Mouse (Mus musculus): ENCODE measurements around the gene Stx4a.
A peak's percentile ranks its signal among the peaks of the same experiment; 100 is the strongest.
"Not testable (repeated sequence)": the region's sequence is repeated elsewhere in the genome, so short reads cannot be mapped to it uniquely, and the experiment has no call there.

Stx4a gene

DNA sequence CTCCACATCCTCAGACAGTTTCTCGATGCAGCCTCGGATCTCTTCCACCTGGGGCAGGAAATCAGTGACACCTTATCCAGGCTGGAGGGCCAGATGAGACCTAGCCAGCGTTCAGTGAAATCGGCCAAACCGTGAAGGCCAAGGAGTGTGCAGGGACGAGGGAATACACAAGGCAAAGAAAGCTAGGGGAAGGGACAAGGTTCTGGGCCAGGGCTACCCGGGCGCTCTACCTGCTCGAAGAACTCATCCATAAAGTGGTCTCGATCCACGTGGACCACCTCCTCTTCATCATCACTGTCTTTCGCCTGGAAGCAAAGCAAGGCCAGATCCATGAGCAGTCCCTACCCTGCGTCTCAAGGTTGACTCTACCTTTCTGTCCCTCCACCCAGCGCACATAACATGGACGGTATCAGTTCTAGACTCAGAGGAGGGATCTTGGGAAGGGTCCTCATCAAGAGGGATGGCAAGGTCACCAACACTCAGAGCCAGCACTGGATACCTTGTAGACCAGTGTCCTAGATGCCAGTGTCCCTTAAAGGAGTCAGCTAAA, 8.9 kb upstream of the Stx4a start:
- DNase-seq, result no peak

DNA sequence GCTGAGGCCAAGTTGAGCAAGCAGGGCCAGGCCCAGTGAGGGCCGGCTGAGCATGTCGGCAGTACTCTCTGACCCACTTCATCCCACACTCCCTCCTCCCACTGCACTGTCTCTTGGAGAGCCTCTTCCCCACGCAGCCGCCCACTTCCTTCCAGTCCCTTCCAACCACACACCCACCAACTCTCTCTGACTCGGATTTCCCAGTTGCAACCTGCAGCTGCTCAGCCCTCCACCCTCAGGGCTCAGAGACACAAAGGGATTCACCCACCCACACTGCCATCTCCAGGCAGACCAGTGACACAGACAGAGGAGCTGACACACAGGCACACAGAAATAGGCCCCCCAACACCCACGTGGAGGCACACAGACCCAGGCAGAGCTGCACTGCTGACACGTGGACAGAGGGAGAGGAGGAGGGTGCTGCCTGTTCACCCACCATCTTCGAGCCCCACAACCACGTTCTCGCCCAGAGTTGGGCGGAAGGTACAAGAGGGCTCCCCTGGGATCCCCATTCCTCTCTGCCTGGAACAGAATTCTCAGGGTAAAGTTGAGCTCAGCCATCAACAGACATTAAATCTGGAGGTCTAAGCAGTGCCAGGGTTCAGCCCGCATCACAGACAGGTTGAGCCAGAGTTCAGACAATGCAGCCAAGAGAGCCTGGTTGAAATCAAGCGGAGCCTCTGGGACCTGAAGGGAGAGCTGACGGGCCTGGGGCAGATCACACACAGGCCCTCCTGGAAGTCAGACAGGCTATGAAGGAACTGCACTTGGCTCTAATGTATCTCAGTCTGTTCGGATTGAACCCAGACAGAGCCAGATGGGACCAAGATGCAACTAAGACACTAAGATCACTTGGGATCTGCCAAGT, 7.9 kb upstream of the Stx4a start:
- peak; percentile 75 for DNase-seq

DNA sequence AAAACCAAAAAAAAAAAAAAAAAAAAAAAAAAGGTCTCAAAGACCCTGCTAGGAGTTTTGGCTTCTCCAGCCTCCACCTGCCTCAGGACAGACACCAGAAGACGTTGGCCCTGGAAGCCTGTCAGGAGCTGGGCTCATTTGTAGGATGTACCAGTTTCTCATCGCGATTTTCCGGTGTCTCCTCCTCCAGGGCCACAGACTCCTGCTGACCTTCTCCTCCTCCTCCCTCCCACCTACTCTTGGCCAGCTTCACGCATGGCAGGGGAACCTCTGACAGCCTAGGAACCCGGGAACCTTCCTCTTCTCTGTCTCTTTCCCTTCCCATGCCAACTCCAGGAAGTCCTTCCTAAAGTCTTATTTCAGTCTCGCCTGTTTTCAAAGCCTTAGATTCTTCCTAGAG, 7.0 kb upstream of the Stx4a start:
- no peak for DNase-seq

DNA sequence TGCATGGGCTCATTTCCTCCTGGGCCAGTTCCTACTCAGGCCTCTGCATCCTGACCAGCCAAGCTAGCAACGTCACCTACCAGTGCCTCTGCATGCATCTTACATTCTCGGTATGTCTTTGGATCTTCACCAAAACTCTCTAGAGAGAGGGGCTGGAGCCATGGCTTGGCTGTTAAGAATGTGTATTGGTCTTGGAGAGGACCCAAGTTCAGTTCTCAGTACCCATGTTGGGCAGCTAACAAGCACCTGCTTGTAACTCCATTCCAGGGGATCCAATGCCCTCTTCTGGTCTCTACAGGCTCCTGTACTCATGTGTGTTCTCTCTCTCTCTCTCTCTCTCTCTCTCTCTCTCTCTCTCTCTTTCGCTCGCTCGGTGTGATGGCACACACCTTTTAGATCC, 6.3 kb upstream of the Stx4a start:
- no peak for DNase-seq

DNA sequence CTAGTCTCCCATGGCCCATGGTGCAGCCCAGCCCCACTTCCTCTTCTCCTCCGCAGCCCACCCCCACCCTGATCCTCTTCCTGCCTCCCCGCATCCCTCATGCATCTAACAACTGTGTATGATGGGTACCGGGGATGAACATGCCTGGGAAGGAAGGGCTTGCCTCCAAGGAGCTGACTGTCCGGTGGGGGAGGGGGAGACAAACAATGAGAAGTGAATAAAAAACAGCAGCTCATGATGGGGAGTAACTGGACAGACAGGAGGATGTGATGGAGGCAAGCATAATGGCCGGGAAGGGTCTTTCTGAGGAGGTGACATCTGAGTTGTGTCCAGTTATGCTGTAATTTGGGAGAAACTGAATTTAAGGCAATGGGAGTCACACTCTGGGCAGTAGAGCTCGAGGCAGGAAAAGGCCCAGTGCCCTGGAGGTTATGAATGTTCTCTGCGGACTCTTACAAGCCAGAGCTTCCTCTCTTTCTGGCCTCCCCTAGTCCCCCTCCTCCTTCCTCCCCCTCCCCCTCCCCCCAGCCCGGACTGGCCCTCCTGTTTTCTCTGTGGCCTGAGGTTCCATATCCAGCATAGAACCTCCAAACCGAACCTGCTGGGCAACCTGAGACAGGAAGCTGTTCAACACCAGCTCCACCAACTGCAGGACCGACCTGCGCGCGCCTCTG, 3.1 kb upstream of the Stx4a start:
- peak; percentile 55 for DNase-seq

DNA sequence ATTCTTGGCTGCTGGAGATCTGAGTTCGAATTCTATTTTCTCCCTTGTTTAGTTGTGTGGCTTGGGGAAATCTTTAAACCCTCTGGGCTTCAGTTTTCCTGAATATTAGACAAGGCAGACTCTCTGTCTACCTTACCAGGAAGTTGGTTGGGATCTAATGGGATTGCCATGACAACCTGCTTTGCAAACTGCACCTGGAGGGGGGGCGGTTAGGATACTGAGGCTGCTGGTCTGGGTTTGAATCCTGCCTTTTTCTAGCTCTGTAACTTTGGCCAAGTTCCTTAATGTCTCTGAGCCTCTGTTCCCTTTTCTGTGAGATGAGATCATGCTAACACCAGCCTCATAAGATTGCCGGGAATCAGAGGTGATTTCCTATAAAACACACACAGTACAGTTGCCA, 1.6 kb upstream of the Stx4a start:
- no peak for DNase-seq

DNA sequence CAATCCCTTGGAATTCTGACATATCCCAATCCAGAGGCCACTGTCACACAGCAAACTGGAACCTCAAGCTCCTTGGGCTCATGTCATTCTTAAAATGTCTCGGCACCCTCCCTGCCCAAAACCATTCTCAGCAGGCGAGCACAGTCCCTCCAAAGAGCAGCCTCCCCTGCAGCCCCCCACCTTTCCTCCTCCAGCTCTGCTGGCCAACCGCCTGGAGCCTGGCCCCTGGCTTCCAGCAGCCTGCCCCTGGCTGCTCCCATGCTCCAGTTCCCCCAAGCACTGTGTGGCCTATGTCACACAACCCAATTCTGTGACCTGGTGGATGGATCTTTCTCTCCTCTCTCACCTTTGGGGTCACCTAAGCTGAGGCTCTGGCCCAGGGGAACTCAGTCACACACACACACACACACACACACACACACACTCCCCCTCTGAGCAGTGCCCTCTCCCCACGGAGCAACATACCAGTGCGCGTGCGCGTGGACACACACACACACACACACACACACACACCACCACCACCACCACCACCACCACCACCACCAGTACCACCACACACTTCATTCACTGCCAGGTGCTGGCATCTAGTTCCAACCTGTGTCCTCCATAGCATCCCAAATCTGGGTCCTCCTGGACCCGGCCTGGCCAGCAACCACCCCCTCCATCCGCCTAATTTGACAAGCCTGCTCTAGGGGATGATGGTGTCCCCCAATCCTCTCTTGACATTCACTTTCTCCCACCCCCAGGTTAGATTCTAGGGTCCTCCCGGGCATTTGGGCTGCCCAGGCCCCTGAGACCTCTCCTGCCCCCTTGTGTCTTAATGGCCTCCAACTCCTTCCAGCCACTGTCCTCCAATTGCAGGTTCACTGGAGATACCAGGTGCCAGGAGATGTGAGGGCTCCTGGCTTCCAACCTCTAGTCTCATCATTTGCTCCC, 590 bp upstream of the Stx4a start:
- no peak for DNase-seq

DNA sequence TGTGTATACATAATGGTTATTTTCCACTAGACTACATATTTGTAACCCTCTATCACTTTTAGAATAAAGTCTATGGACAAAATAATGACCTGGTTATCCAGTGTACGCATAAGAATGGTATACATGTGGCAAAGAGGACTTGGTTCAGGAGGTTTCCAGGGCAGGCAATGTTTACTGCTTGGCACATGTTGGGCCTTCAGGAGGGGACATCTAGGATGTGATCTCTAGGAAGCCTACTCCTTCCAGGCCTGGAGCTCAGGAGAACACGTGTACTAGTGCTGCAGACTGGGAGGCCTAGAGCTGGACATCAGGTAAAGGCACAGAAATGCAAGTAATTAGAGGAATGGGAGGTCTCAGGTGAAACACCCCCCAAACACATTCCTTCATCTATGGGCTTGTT, 11.5 kb downstream of the Stx4a start:
- DNase-seq, result no peak

DNA sequence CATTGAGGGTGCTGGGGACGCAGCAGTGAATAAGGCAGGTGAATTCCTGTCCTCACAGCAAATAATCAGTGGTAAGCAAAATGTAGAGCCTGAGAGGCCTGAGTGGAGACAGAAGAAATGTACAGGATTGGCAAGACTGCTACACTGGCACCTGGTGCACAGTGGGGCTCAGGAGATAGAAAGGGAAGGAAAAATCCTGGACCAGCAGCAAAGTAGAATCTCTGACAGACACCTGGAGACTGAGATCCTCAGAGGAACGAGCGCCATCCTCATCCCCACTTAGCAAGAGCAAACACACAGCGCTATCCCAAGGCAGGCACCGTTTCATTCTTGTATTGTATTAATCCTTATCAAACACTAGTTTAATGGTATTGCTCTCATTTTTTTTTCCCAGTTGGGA, 13.4 kb downstream of the Stx4a start:
- no peak for DNase-seq

DNA sequence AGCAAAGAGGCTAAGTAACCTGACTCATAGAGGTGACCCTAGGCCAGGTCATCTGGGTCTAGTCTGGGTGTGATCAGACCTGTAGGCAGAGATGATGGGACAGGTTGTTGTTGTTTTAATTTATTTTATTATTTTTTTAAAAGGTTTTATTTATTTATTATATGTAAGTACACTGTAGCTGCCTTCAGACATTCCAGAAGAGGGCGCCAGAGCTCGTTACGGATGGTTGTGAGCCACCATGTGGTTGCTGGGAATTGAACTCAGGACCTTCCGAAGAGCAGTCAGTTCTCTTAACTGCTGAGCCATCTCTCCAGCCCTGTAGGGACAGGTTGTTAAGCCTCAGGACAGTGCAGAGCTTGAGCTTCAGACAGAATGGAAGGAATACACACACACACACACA, 13.8 kb downstream of the Stx4a start:
- DNase-seq, result not testable (repeated sequence)

DNA sequence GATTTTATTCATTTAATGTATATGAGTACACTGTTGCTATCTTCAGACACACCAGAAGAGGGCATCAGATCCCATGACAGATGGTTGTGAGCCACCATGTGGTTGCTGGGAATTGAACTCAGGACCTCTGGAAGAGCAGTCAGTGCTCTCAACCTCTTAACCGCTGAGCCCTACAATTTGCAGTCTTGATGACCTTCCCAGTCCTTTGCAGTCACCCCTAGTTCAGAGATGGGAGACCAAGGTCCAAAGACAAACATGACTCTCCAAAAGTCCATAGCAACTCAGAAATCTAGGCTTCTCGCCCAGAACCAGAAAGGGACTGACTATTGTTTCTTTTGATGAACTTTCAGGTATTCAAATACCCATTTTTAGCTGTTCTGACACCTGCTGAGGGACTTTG, 15.9 kb downstream of the Stx4a start:
- DNase-seq, result not testable (repeated sequence)

DNA sequence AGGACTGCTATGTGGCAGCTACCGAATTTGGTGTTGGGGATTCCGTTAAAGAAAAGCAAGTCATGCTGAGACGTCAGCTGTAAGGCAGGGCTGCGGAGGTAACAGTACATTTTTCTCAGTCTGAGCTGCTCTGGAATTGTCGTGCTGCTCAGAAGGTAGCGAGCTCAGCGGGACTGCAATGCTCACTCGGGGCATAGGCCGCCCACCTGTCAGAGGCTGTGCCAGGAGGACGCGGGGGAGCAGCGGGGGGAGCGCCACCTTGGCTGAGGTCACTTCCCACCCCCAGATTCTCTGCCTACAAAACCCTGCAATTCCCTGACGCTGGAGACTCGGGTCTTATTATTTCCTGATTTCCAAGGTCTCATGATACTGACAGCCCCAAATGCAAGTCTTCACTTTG, 16.8 kb downstream of the Stx4a start:
- peak; percentile 65 for DNase-seq

DNA sequence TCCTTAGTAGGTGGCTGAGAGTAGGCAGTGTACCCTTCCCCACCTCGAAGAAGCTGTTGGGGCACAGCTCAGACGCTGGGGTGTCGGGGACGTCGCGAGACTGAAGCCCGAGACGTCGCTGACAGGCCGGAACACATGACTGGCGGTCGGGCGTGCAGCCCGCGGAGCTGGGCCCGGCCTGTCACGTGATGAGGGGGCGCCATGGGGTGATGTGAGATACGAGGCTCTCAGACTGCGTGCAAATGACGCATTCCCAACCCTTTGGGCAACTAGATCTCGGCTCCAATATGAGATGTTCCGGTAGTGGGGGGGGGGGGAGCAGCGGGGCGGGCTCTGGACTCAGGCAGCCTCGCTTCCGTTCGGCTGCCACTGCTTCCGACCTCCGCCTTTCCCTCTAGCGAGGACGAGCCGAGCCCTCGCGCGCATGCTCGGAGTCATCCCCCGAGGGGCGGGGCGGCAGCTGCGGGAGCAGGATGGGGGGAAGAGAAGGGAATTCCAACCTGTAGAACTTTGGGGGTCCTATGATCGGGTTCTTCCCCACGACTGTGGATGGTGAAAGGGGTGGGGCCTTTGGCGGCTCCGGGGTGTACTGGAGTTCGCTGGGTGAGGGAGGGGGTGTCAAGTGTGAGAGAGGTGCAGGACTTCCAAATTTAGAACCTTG, 17.4 kb downstream of the Stx4a start:
- peak; percentile 95 for DNase-seq

DNA sequence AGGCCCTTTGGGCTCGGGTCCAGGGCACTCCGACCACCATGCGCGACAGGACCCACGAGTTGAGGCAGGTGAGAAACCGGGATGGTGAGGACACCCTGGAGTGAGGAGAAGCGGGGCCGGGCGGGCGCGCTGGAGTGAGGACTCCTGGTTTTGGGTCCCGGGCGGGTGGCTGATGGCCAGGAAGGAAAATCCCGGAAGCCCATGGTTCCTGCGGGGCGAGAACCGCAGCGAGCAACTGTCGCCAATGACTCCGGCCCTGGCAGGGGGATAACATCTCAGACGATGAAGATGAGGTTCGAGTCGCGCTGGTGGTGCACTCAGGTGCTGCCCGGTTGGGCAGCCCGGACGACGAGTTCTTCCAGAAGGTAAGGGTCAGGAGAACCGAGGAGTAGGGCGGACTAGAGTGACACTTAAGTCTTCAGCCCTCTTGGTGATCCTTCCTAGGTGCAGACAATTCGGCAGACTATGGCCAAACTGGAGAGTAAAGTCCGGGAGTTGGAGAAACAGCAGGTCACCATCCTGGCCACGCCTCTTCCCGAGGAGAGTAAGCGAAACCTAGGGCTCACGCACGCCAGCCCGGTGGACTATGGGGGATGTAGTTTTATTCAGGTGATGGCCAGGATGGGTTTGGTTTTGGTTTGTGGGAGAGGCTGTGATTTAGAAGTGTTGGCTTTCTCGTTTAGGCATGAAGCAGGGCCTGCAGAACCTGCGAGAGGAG, 18.1 kb downstream of the Stx4a start:
- DNase-seq, result peak; percentile 91

DNA sequence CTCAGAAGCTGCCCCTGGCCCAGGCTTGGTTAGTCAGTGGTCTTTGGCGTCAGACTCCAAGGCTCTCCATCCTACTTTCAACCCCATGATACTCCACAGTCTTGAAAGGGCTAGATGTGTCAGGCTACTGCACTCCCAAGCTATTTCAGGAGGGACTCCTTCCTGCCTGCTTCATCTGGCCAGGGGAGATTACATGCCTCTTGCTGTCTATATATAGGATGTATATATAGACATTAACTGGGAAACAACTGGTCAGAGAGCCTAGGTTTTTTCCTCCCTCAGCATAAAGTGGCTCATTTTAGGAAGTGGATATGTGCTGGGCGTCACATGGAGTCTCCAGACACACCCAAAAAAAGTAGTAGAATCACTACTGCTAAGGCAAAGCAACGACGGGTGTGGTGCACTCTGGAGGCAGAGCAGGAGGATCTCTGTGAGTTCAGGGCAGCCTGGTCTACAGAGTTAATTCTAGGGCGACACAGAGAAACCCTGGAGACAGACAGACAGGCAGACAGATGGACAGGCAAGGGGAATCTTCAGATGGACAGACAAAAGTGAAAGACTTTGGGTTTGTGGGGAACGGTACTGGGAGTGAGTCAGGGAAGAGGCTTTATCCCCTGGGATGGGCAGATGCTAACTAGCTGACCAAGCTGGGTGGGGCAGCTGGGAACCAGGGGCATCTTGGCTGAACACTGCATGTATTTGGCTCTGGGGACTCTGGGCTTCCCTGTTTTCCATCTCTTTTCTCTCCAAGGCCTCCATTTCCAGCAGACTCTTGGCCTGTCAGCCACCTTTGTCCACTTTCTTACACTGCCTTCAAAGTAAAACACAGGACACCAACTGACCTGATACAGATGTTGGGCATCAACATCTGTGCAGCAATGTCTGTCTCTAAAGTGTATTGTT, 26.1 kb downstream of the Stx4a start:
- no peak for DNase-seq

DNA sequence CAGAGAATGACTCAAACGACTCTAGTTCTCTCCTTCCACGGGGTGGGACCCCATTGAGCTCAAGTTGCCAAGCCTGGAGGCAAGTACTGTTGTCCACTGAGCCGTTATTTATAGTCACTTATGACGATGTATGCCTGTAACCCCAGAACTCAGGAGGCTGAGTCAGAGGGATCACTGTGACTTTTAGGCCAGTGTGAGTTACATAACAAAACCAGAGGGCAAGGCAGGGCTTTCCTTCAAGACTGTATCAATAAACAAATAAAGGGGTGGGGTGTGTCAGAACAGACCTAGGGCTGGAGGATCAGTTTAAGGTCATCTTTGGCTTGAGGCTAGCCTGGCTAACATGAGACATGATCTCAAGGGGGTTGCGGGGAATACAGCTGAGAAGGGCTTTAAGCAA, 26.8 kb downstream of the Stx4a start:
- no peak for DNase-seq

DNA sequence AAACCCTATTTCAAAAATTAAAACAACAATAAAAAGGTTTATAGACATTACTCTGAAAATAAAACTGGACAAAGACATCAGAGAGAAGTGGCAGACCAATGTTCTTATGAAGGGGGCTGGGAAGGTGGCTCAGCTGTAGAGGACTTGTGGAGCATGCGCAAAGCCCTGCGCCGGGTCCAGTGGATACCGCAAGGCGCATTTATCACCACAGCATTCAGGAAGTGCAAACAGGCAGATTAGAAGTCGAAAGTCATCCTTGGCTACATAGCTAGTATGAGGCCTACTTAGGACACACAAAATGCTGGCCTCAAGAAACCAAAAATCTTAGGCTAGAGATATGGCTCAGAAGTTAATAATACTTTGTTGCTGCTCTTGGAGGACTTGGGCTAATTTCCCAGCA, 34.2 kb downstream of the Stx4a start:
- no peak for DNase-seq

DNA sequence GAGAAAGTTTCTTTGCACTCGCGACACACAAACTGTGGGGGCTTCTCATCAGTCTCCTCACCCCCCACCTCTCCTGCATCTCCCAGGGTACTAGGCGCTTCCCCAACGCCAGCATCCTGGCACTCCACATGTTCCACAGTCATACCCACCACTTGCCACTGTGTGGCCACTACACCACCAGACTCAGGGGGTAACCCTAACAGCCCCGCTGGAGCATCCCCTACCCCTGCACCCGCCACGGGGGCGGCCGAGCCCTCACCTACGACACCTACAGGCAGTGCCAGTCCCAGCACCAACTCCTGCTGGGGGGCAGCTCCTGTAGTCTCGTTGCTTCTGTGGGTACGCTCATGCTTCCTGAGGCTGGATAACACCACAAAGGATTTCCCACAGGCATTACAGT, 42.3 kb downstream of the Stx4a start:
- DNase-seq, result no peak

DNA sequence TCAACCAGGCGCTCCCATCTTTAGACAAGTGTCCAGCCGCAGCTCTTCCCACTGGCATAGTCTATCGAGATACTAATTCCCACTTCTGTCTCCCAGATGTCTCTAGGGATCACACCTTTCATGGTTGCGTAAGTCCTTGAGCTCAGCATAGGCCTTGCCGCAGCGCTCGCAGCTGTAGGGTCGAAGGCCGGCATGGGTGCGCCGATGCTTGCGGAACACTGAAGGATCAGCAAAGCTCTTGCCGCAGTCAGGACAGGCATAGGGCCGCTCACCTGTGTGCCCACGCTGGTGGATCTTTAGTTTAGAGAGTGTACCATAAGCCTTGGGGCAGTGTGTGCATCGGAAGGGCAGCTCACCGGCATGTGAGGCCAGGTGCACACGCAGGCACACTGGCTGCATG, 43.5 kb downstream of the Stx4a start:
- DNase-seq, result no peak

DNA sequence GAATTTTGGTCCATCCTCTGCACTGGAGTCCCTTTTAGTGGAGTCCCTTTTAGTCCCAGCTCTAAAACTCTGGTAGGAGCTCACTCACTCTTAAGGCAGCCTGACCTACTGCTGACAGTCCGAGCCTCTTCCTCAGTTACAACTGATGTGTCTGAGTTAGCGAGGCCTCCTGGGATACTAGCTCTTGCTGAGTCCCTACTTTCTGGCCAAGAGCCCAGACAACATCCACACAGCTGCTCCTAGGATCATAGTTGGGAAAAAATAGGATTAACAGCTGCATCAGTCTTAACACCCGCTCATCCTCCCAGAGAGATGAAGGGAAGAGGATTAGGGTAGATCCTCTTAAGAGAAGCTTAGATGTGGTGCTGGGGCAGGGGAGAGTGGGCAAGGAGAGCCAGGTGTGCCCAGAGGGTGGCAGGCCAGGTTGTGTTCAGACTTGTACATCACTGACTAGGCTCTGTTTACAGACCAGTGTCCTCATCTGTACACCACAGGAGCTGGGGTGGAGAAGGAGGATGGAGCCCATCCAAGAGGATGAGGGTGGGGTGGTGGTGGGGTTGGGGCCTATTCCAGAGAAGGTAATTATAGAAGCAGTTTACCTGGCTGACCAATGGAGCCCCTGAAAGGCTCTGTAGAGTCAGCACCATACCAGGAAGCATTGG, 45.2 kb downstream of the Stx4a start:
- DNase-seq, result peak; percentile 52
